Mouse (Mus musculus) erythroblast, adult 5-6 weeks (primary cell): Measurements from ENCODE around the gene Hoxc8. TPM values are rescaled to one million over a fixed set of nuclear protein-coding genes. Genes with fewer than 3 reads are reported as not detected.
A peak's percentile ranks its signal among the peaks of the same experiment; 100 is the strongest.

Experiments
- ATAC-seq: replicated peaks from 2 replicates; pipeline ENCODE4 v1.8.0; 2016; ENCODE audit warnings: moderate number of reproducible peaks, mild to moderate bottlenecking, moderate TSS enrichment, inconsistent platforms; ENCODE audit not compliant: poor library complexity, low FRiP score, severe bottlenecking
- total RNA-seq, 2 experiments: library from RNA; stranded (forward) in 1 of 2; stranded (reverse) in 1 of 2; fragments of 150-400 nt in 1 of 2; fragments of 200-764, 138-1000 nt in 1 of 2; gene quantifications; 2 replicates each; pipeline versions ENCODE4 v1.2.3 to v1.2.4; 2015 to 2017; ENCODE audit warnings: low replicate concordance in 2 of 2

Gene Hoxc8
- total RNA-seq, 2 experiments from 2014 or later: not detected

DNA sequence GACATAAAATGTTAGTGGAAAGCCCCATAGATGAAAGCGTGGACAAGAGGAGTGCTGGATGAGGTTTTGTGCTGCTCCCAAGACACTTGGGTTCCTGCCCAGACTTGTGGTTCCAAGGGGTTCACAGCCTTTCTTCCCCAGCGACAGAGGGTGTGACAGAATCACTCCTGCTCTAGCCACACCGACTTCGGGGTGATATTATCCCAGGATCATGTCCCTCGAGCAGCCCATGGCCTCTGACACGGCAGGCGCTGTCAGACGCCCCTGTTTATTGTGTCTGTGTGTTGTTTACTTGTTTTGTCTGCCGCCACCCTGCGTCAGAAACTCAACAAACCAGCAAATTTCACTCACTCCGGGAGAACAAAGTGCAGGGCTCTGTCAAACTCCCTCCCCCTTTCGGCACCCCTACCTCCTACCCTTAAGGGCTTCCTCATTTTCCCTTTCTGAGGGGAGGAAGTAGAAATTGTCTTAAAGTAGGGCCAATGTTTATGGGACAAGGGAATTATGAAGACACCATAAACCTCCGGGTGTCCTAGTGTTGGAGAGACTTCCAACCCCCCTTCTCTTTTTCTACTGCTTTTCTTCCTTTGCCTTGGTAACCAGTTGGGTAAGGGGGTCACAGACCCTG is 12.5 kb downstream of the Hoxc8 start:
- no peak for ATAC-seq

DNA sequence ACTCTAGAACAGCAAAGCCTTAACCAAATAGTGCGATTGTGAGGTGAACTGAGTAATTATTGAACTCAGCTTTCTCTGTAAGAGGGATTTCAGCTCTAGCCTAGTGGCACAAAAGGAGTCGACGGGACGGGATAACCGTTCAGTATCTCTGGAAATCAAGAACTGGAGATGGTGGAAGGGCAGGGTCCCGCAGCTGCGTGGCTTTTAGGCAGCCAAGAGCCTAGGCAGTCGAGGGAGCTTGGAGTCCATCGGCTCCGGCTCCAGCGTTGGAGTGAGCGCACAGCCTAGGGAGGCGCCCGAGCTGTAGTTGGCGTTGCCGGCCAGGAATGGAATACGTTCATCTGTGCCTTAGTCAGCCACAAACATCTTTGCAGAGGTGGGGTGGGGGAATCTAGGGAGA is 14.9 kb downstream of the Hoxc8 start:
- no peak for ATAC-seq

DNA sequence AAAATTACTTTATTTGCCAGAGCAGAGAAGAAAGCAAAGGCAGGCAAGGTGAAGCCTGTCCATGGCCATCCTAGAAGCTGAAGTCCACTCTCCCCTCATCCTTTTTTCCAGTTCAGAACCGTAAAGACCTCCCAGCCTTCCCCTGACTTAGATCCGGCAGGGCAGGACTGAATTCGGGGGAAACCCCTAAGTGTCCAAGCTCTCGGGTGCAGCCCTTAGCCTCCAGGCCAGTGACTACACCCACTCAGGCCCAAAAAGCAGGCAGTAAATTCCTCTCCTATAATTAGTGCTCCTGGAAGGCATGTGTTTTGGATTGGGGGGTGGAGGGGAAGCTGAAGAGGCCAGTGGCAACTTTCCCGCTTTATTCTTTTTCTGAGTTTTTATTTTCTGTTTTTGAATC is 15.4 kb downstream of the Hoxc8 start:
- ATAC-seq: no peak

DNA sequence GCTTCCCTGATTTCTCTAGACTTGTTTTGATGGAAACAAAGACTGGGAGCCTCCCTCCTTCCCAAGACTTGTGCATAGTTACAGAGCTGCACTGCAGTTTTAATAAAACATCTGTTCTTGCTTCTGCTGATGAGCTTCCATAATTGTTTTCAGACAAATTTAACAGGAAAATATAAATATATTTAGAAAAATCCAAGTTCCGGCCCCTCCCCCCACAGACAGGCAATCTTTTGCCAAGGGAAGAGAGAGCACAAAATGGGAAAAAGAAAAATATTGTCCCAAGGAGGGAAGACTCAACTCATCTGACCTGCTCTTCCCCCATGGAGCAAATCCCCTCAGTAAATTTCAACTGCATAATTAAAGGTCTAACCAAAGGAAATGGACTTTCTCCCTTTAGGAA is 15.9 kb downstream of the Hoxc8 start:
- ATAC-seq: no peak

DNA sequence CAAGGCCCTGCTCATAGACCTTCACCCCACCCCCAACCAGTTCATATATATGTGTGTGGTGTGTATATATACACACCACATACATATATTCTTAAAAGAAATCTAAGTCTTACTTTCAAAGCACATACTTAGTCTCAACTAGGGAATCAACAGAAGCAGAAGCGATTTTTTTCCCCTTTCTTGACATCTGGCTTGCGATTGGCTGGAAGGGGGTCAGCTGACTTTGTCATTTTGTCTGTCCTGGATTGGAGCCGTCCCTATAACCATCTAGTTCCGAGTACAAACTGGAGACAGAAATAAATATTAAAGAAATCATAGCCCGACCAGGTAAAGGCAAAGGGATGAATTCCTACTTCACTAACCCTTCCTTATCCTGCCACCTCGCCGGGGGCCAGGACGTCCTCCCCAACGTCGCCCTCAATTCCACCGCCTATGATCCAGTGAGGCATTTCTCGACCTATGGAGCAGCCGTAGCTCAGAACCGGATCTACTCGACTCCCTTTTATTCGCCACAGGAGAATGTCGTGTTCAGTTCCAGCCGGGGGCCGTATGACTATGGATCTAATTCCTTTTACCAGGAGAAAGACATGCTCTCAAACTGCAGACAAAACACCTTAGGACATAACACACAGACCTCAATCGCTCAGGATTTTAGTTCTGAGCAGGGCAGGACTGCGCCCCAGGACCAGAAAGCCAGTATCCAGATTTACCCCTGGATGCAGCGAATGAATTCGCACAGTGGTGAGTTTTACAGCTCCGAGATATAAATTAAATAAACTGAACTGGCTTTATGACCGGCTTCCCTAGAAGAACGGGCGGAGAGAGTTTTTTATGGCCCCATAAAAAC is 19.1 kb downstream of the Hoxc8 start:
- ATAC-seq: no peak

DNA sequence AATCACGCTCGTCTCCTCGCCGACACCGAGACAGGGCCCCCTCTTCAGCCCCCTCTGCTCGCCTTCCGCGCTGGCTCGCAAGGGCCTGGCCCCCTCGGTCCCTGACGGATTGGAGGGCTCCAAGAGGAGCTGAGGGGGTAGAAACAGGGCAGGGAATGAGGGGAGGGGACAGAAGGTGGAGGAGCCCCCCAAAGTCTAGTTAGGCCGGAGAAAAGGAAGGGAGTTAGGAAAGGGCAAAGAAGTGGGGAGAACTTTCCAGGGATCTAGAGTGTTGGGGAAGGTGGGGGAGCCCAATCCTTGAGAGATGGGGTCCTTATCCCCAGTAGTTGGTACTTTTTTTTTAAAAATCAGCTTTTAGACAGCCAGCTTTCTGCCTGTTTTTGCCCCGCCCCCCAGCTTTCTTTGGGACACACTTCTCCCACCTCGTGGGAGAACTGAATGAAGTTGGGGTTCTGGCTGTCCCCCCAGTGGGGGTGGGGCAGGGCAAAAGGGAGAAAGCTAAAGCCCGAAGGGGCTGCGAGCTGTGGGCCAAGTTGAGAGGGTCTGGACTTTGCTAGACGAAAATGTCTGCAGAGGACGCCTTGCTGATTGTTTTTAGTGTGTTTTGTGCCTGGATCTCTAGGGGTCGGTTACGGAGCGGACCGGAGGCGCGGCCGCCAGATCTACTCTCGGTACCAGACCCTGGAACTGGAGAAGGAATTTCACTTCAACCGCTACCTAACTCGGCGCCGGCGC is 19.9 kb downstream of the Hoxc8 start:
- no peak for ATAC-seq

DNA sequence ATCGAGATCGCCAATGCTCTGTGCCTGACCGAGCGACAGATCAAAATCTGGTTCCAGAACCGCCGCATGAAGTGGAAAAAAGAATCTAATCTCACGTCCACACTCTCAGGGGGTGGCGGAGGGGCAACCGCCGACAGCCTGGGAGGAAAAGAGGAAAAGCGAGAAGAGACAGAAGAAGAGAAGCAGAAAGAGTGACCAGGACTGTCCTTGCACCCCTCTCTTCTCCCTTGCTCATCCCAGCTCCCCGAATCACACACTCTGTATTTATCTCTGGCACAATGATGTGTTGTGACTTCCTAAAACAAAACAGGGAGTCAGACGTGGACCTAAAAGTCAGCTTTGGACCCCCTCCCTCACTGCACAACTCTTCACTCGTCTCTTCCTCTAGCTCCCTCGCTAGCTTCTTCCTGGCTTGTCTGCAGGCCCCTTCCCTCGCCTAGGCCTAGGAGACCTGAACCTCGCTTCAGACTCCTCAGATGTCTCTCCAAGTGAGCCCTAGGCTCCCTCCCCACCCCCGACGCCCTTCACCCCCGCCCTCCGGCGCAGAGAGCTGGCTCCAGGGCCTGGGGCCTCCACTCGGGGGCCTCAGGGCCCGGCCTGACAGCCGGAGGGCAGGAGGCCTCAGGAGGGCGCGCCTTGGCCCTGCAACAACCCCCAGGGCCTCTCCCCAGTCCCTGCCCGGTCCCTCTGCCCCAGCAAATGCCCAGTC is 20.6 kb downstream of the Hoxc8 start:
- no peak for ATAC-seq

DNA sequence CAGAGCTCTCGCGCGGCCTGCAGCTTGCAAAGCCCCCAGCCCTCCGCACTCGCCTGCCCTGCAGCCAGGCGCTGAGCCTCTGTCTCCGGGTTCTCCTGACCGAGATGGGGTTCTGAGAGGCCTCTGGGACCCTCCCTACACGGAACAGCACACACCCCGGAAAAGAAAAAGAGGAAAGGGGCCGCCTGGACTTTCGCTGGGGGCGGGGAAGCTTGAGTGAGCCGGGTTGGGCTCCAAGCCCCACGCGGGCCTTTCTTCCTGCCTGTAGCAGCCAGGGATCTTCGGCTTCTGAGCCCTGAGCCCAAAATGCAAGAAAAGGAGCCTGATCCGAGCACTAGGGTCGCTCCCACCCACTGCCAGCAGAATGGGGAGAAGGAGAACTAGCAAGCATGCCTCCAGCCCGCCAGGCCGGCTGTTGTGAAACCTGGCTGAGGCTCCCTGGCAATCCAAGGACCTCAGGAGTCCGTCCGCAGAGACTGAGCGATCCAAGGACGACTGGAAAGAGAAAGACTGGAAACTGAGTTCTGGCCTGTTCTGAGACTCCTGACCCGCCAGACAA is 21.6 kb downstream of the Hoxc8 start:
- ATAC-seq: no peak

DNA sequence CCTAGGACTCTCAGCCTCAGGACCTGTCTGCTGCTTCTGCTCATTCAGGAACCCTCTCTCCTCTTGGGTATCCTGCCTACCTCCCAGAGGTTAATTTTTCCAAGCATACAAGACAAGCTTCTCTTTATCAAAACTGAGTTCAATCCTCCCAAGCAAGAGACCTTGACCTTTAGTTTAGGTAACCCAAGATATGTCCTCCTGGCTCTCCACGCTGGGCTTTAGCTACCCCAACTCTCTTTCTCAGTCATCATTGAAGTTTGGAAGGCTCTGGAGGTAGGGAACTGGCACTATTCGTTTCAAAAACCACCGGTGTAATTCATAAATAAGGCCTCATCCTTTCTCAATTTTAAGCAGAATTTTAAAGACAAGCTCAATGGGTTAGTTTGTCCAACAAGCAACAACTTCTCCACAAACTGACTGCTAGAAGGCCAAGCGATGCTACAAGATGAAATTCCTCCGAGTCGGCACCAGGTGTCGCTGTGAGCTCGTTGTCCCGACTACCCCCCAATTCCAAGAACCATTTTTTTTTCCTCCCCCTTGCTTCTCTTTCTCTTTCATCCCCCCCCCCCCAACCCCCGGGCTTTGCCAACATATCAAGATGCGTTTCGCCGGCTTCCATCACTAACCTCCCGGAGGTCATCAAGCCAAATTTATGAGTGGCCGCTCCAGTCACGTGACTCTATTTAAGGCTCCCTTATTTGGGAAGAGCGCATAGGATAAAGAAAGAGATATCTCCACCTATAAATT is 23.0 kb downstream of the Hoxc8 start:
- ATAC-seq: 0 out of 2 replicates have a peak, but pooled peaks have one; percentile 47

DNA sequence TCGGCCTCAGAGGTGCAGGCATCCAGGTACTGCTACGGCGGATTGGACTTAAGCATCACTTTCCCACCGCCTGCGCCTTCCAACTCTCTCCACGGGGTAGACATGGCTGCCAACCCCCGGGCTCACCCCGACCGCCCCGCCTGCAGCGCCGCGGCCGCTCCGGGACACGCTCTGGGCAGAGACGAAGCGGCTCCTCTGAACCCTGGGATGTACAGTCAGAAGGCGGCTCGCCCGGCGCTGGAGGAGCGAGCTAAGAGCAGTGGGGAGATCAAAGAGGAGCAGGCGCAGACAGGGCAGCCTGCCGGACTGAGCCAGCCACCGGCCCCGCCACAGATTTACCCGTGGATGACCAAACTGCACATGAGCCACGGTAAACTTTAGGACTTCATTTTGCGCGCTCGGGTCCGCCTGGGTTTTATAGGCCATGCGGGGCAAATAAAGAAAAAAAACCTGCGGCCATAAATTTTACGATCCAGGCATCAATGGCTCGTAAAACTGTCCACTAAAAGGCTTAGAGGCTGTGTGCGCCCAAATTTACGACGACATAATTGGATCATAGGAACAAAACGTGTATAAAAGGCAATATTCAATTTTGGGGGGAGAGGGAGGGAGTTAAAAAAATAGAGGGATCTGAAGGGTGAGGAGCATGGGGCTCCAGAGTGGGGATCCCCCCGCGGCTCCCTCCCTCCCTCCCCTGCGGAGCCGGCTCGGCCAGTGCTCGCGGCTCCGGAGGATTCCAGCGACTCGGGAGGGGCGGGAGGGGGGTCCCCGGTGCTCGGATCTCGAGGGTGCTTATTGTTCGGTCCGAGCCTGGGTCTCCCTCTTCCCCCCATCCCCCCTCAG is 24.0 kb downstream of the Hoxc8 start:
- ATAC-seq: no peak

DNA sequence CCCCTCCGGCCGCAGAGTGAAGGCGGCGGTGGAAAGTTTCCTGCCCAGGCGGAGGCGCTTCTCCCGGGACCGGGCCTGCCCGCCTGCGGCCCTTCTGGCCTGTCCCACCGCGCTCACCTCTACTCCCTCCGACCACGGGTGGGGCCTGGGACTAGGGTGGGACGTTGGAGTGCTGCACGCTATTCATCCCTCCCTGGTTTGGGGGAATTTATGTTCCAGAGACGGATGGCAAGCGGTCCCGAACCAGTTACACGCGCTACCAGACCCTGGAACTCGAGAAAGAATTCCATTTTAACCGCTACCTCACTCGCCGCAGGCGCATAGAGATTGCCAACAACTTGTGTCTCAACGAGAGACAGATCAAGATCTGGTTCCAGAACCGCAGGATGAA is 24.6 kb downstream of the Hoxc8 start:
- ATAC-seq: no peak

DNA sequence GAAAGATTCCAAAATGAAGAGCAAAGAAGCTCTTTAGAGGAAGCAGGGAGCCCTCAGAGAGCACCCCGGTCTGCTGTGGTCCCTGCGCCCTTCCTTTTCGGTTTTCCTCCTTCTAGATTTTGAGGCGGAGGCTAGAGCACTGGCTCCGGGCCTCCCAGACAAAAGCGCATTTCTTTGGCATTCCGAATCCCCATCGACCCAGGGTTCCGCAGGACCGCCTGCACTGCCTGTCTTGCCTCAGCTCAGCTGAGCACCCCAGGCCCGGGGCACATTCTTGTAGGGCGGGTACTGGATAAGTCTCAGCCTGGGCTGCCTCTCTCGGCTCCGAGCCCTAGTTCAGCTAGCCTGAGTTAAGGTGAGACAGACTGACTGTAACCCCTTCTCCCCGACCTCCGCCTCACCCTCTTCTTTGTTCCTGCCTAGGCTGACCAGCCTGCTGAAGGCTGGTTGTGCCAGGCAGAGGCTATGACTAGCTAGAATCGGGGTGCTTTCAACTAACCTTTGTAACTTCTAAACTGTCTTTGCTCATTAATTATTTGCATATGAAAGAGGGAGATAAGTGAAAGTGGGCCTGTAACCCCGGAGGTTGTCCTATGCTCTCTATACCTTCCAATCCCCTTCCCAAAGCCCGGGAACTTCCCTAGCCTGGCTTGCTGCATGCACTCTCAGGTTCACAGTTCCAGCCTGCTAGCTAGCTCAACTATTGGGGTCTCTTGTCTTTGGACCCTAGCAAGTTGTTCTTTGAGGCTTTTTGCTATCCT is 25.2 kb downstream of the Hoxc8 start:
- ATAC-seq: no peak

DNA sequence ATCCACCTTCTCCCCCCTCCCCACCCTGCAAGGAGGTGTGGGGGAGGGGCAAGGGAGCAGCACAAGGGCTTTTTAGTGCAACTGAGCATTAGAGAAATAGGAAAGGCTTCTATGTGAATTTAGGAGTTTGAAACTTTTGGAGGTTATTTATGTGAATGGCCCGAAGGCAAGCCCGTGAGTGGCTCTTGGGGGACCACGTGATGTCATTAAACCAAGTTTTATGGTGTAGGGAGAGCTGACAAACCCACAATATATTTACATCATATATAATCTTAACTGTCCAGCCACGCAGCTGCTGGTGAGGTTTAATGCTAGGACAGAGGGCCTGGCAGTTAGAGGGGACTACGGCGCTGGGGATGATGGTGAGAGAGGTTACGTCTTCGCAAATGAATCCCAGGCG is 28.2 kb downstream of the Hoxc8 start, which contains the start of gene Hoxc4:
Hoxc4 (plus strand) TSS at position 299 of the 400 bp plus-strand sequence.
- no peak for ATAC-seq

DNA sequence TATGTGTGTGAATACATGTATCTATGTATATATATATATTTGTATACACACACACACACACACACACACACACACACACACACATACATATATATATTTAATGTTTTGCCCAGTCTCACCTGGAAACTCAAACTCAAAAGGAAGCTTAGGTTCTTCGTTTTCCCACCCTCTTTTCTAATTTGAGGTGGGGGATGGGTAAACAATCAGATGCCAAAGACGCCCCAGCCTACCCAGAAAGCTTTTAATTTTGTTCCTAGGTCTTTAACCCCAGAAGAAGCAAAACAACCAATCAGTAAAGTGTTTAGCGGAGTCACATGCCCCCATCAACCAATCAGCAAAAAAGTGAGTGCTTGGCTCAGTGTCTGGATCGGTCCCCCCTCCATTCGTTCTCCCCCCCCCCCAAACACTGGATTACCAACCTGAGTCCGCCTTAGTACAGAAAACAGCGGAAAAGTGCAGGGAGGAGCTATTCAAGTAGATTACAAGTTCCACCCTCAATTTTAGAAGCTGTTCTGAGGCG is 30.6 kb downstream of the Hoxc8 start:
- ATAC-seq: no peak

DNA sequence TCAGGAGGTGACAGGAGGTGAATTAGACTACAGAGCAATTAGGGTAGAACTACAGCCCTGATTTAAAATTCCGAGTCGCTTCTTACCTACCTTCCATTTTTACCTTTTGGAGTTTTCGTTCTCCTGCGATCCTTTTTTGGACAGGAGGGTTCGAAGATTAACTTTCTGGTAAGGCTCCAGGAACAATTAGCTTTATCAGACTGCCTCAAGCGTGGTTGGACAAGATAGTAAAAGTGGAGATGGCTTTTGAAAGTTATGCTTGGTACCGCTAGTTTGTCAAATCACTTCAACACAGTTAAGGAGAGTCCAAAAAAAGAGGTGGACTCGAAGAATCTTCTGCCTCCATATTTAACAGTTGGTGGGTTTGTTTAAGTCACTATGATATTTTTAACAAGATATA is 31.1 kb downstream of the Hoxc8 start:
- ATAC-seq: no peak

DNA sequence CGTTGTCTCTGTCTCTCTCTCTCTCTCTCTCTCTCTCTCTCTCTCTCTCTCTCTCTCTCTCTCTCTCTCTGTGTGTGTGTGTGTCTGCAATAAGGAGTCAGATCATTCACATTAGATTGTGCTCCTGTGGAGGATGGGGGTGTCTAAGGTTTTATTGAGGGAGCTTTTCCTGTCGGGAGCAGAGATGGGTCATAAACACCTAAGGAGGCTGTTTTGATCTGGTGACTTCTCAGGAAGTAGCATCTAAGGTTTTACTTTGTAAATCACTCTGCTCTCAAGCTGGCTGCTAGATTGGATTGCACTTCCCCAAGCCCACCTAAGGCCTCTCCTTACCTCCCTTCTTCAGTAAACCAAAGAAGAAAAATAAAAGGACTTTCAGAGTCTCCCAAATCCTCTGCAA is 33.7 kb downstream of the Hoxc8 start:
- ATAC-seq: no peak
